Mouse (Mus musculus): ENCODE measurements at regions not wholly inside any gene's neighbourhood (a gene's known extent, or its start where the extent isn't known, plus 50 kb on each side); places are given as distances from the start of the nearest gene placed in this dataset.
"Not testable (repeated sequence)": the region's sequence is repeated elsewhere in the genome, so short reads cannot be mapped to it uniquely, and the experiment has no call there.

DNA sequence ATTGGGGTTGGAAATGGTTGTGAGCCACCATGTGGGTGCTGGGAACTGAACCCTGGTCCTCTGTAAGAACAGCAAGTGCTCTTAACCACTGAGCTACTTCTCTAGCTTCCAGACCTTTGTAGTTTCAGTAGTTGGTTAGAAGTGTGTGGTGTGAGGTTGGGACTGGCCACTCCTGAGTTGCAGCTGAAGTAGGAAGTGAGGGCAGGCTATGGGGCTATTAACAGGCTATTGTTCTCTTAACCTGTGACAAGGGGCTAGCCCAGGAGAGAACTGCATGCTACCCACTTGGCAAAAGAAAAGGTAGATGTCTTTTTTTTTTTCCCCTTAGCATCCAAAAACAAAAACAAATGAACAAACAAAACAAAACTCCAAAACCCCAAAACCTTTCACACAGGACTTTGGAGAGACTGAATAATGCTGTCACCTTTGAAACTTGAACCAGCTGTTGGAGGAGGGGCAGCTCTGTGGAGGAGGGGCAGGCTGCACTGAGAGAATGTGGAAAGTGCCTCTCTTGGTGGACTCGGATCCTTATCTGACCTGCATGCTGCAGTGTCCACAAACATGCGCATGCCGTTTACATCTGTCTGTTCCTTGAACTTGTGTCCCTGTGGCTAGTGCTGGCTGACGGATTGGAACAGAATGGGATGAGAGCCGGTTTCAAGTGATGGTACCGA lies 149.3 kb upstream of the Unc93a2 start:
- no peak for DNase-seq

DNA sequence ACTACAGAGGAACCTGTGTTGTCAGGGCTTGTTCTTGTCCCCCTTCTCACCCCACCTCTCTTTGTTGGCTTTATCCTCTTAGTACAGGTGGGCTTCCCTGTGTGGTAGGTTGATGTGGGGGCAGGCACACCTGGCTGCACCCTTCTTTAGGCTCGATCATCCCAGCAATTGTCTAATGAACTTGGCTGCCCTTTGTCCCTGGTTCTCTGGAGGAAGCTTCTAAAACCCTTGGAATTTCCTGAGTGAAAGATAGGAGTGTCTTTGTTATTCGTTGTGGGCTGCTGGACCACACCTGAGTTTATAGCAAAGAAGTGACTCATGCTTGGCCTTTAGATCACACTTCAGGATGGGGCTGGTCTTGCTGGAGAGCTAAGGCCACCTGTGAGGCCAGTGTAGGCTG lies 148.3 kb upstream of the Unc93a2 start:
- no peak for DNase-seq

DNA sequence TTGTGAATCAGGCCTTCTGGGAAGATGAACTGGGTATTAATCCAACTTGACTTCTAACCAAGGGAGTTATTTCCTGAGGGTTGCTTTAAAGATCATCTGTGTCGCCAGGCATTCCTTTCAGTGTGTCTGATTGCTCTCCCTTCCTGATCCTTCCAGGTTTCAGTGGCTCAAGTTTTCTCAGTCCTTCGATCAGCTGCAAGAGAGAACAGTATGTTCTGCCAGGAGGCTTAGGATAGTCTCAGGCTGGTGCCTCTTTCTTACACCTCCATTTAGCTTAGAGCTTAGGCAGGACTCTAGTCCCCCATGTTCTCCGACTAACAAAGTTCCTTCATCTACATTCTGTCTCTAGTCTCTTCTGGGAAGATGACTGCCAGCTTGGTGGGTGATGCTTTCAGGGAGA lies 147.4 kb upstream of the Unc93a2 start:
- DNase-seq = no peak

DNA sequence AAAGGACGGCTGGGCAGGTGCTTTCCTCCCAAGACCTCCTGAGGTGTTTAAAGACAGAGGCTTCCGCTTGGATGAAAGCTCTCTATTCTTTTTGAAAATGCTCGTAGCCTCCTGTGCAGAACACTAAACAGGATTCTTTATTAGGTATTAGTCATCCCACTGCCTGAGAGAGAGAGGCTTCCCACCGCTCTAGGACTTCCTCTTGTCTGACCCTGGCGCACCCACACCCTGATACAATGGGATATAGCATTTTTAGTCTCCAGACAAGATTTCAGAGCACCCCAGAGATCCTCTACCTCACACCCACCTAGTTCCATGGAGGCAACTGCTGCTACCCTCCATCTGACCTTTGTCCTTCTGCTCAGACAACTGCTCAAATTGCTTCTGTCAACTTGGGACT lies 144.0 kb upstream of the Unc93a2 start:
- DNase-seq = no peak

DNA sequence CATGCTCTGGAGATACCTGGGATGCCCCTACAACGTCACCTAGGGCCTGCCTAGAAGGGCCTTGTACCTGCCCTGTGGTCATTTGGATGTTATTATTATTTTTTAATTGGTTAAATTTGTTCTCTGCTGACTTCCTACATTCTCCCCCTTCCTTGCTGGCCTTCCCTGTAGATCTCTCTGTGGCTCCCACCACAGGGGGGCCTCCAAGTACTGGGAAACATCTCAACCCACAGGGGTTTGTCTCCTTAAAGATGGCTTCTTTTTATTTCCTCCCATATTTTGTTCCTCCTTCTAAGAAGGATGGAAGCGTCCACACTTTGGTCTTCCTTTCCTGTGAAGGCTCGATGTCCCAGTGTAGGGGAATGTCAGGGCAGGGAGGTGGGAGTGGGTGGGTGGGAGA lies 142.4 kb upstream of the Unc93a2 start:
- DNase-seq = no peak

DNA sequence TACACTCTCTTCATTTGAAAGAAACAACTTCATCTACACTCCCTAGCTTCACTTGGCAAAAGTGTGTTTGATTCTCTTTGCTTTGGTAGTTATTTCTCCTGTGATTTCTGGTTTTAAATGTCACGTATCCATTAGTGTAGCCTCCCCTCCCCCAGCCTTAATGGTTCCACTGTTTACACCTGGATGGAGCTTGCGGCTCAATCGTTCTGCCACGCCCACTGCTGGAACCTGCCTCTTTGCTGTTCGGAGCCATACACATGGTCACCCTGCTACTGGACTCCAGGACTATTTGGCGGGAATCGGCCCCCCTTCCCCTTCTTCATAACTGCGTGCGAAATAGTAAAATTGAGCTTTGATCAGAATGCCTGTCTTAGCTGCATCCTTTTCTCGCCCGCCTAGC lies 139.2 kb upstream of the Unc93a2 start:
- not testable (repeated sequence) for DNase-seq

DNA sequence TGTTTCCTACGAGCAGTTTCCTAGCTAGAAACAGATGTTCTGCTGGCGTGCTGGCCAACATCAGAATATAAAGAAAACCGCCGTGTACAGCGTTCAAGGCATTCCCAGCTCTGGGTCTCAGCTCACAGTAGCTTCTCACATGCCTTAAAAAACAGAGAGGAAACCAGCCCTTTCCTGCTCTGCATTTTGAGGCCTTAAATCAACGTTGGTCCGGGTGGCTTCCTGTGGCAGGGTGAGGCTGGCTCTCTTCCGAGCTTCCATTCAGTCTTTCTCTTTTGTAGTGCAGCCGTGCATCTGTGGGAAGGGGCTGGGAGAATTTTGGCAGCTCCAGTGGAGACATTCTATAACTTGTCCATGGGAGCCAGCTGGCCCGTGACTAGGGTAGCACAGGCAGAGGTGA lies 135.9 kb upstream of the Unc93a2 start:
- DNase-seq = no peak

Measured in cerebellum, adult 11 months (tissue).